Mouse (Mus musculus) gastrocnemius, postnatal 4 days (tissue): ENCODE measurements at regions not wholly inside any gene's neighbourhood (a gene's known extent, or its start where the extent isn't known, plus 50 kb on each side); places are given as distances from the start of the nearest gene placed in this dataset.

ENCODE experiments used
- DNase-seq, 2 experiments: peaks; one replicate each; pipeline ENCODE4 v3.0.0; 2021 to 2022; ENCODE audit warnings: low spot score in 2 of 2, mixed read lengths in 2 of 2

GRCm38 (mm10) chr7:67895166-67895565 lies 57.5 kb upstream of the Igf1r start:
- no peak for DNase-seq

GRCm38 (mm10) chr7:67892917-67893316 lies 59.7 kb upstream of the Igf1r start:
- DNase-seq = no peak

- DNase-seq = no peak
Observed at GRCm38 (mm10) chr7:67883040-67883439, 69.6 kb upstream of the Igf1r start.

GRCm38 (mm10) chr7:67882606-67883005 lies 70.0 kb upstream of the Igf1r start:
- no peak for DNase-seq

GRCm38 (mm10) chr7:67878226-67878625 lies 74.4 kb upstream of the Igf1r start:
- no peak for DNase-seq

- DNase-seq = no peak
Observed at GRCm38 (mm10) chr7:67877587-67877986, 75.0 kb upstream of the Igf1r start.

GRCm38 (mm10) chr7:67854080-67855022 lies 94.8 kb upstream of the Synm start:
- DNase-seq = no peak

- DNase-seq = no peak
Observed at GRCm38 (mm10) chr7:67852859-67853258, 93.3 kb upstream of the Synm start.

GRCm38 (mm10) chr7:67849509-67849862 lies 89.9 kb upstream of the Synm start:
- DNase-seq = no peak

- peak; percentile 35 to 70 for DNase-seq
Observed at GRCm38 (mm10) chr7:67848589-67849508, 89.3 kb upstream of the Synm start.

GRCm38 (mm10) chr7:67846796-67847195 lies 87.3 kb upstream of the Synm start:
- no peak for DNase-seq

GRCm38 (mm10) chr7:67836984-67837383 lies 77.4 kb upstream of the Synm start:
- DNase-seq = no peak

GRCm38 (mm10) chr7:67836117-67836949 lies 76.8 kb upstream of the Synm start:
- DNase-seq = peak in 1 of 2 experiments; percentile 15

- no peak for DNase-seq
Observed at GRCm38 (mm10) chr7:67831738-67832137, 72.2 kb upstream of the Synm start.

GRCm38 (mm10) chr7:67827386-67827785 lies 67.8 kb upstream of the Synm start:
- DNase-seq = no peak

- no peak for DNase-seq
Observed at GRCm38 (mm10) chr7:67826936-67827335, 67.4 kb upstream of the Synm start.

GRCm38 (mm10) chr7:67826368-67826767 lies 66.8 kb upstream of the Synm start:
- DNase-seq = no peak

- no peak for DNase-seq
Observed at GRCm38 (mm10) chr7:67825636-67826280, 66.2 kb upstream of the Synm start.

- DNase-seq = no peak
Observed at GRCm38 (mm10) chr7:67823943-67824645, 64.6 kb upstream of the Synm start.

GRCm38 (mm10) chr7:67819551-67819950 lies 60.0 kb upstream of the Synm start:
- no peak for DNase-seq
